Mouse (Mus musculus): Measurements from ENCODE around the gene Hist1h2ai.

GRCm38 (mm10) chr13:21718381-21719080, 2.3 kb downstream of the Hist1h2ai start:
- no peak for TF ChIP-seq CTCF (IDR thresholded peaks at IDR 0.05; ENCODE audit: low read depth)
- TF ChIP-seq EP300 (optimal IDR thresholded peaks at IDR 0.05), result no peak
